Mouse (Mus musculus) right cerebral cortex, postnatal 14 days (tissue): ENCODE data around the gene Baz1b.

ENCODE experiments used
- DNase-seq: peaks from one replicate; pipeline ENCODE4 v3.0.0; 2022

The Baz1b gene

GRCm38 (mm10) chr5:135285211-135285610 is 98.1 kb downstream of the Baz1b start:
- DNase-seq = no peak

- DNase-seq = peak; percentile 79
Observed at GRCm38 (mm10) chr5:135286185-135286584, 99.1 kb downstream of the Baz1b start.

GRCm38 (mm10) chr5:135286926-135287325 is 99.9 kb downstream of the Baz1b start:
- no peak for DNase-seq

GRCm38 (mm10) chr5:135290703-135291102 is 103.6 kb downstream of the Baz1b start:
- no peak for DNase-seq

GRCm38 (mm10) chr5:135291193-135291592 is 104.1 kb downstream of the Baz1b start:
- no peak for DNase-seq

- no peak for DNase-seq
Observed at GRCm38 (mm10) chr5:135292001-135292400, 104.9 kb downstream of the Baz1b start.
